Mouse (Mus musculus): ENCODE measurements around the gene H2-T23. TPM values are rescaled to one million over a fixed set of nuclear protein-coding genes. Genes with fewer than 3 reads are reported as not detected.
"Not testable (repeated sequence)": the region's sequence is repeated elsewhere in the genome, so short reads cannot be mapped to it uniquely, and the experiment has no call there.

H2-T23 gene
- polyA plus RNA-seq, 1 experiment from 2014 or later = 24.0 TPM

DNA sequence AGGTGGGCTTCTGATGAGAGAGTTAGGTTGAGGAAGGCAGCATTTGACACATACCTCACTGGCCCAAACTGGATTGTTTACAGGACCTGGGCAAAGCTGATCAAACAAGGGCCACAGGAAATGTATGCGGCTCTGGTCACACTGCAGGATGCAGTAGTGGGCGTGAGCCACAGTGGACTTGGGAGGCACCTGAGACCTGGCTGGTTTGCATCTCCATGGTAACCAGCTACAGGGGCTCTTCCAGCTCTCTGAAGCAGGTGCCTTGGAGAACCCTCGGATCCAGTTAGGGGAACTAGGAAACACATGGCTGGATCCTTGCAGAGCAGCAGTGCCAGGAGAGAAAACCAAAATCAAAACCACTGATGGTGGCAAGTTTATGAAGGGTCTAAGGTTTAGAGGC, 1.9 kb upstream of the H2-T23 start:
- ATAC-seq (ENCODE audit: low read depth) = 0 out of 2 replicates have a peak, but pooled peaks have one; percentile 14
- 61% methylated on average over 3 of the region's 3 CpGs for WGBS (ENCODE audit: insufficient replicate concordance)
- peaks cover 24% of the 10 kb centered on the region for H3K4me1 ChIP-seq (replicated peaks)
- H3K4me2 ChIP-seq; H3K9ac ChIP-seq; H3K36me3 ChIP-seq; H3K4me3 ChIP-seq (replicated peaks); H3K27me3 ChIP-seq; H3K27ac ChIP-seq; H3K9me3 ChIP-seq (replicated peaks); DNase-seq: not testable (repeated sequence)

DNA sequence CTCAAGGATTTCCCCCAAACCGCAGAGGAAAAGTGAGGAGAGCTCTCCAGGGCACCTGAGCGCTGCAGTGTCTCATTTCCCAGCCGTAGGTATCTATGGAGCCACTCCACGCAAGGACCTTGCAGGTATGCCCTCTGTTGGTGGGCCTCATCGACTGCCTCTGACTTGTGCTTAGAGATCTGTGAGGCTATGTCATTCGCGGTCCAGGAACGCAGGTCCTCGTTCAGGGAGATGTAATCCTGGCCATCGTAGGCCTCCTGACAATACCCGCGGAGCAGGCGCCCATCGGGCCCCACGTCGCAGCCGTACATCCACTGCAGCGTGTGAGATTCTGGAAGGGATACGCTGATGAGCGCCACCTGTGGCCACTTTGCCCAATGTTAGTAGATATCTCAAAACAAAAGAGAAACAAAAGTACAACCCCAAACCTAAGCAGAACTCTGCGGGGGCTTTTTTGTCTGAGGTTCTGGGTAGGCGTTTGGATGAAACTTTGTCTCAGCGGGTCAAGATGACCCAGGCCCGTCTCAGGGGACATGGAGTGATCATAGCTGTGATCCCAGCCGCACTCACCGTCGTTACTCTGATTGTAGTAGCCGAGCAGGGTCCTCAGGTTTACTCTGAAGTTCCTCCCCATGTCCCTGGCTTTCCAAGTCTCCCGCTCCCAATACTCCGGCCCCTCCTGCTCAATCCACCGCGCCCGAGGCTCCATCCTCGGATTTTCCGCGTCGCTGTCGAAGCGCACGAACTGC, 898 bp downstream of the H2-T23 start:
- not testable (repeated sequence) for H3K9me3 ChIP-seq (replicated peaks); H3K27me3 ChIP-seq; H3K36me3 ChIP-seq
- Histone ChIP-seq H3K4me3 (replicated peaks) (peak overlapping the region; percentile 70), H3K4me2 (peak overlapping the region; percentile 91), H3K9ac (peak overlapping the region; percentile 80), H3K27ac (peak overlapping the region; percentile 59), H3K4me1 (replicated peaks) (peaks cover 29% of the 10 kb centered on the region)
- DNase-seq (peak; percentile 51), ATAC-seq (ENCODE audit: low read depth) (peak; percentile 42)
- 3% methylated on average over 40 of the region's 40 CpGs for WGBS (ENCODE audit: insufficient replicate concordance)

DNA sequence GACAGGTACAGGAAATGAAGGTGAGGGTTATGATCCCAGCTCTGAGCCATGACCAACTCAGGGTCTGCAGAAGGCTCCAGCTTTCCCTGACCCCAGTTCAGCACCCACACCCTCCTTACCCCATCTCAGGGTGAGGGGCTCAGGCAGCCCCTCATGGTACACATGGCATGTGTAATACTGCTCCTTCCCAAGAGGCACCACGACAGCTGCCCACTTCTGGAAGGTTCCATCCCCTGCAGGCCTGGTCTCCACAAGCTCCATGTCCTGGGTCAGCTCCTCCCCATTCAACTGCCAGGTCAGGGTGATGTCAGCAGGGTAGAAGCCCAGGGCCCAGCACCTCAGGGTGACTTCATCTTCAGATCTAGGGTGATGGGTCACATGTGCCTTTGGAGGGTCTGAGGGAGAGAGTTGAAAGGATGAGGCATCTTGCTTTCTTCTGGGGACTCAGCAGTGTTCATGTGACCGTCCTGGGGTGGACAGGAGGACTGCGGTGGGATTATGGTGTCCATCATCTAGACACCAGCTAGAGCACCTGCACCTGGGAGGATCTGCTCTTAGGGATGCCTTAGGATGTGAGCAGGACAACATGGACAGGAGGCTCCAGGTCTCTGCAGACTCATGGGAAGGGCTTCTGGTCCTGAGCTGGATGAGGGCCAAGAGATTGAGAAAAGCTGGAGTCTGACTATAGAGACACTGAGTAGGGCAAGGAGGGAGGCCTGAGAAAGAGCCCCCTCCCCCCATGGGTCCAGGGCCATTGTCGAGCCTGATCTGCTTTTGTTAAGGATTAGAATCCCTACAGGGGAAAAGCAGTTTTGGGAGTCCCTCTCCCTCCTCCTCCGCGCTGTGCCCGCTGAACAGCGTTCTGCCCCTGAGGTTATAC, 1.7 kb downstream of the H2-T23 start:
- H3K27ac ChIP-seq; H3K36me3 ChIP-seq; H3K27me3 ChIP-seq; DNase-seq; H3K9me3 ChIP-seq (replicated peaks): not testable (repeated sequence)
- 76% methylated on average over 8 of the region's 8 CpGs for WGBS (ENCODE audit: insufficient replicate concordance)
- Histone ChIP-seq H3K4me1 (replicated peaks) (peaks cover 29% of the 10 kb centered on the region), H3K4me3 (replicated peaks) (peak overlapping the region; percentile 70), H3K9ac (peak overlapping the region; percentile 80), H3K4me2 (peak overlapping the region; percentile 91)
- ATAC-seq (ENCODE audit: low read depth) = 0 out of 2 replicates have a peak, but pooled peaks have one; percentile 2

DNA sequence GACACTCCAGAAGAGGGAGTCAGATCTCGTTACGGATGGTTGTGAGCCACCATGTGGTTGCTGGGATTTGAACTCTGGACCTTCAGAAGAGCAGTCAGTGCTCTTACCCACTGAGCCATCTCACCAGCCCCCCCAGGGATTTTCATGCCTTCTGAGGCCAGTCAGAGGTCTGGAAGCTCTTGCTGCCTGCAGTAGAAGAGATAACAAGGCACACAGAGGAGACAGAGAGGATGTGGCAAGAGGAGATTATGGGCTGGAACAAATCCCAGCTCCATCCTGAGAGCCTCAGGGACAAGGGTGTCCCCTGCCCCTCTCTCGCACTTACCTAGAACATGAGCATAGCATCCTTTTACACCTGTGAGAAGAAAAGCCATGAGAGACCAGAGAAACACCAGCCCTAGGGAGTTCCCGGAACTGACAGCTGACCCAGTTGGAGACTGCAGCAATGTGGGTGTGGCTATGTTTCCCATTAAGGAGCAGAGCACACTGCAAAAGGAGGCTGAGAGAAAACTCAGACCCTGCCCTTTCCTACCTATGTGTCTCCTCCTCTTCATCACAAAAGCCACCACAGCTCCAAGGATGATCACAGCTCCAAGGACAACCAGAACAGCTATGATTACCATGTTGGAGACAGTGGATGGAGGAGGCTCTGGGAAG, 2.5 kb downstream of the H2-T23 start:
- H3K27ac ChIP-seq; H3K9me3 ChIP-seq (replicated peaks); H3K4me3 ChIP-seq (replicated peaks); H3K27me3 ChIP-seq; H3K36me3 ChIP-seq; H3K9ac ChIP-seq: not testable (repeated sequence)
- peak; percentile 67 for ATAC-seq (ENCODE audit: low read depth)
- 59% methylated on average over 4 of the region's 4 CpGs for whole genome bisulfite sequencing (ENCODE audit: insufficient replicate concordance)
- Histone ChIP-seq H3K4me1 (replicated peaks) (peaks cover 31% of the 10 kb centered on the region), H3K4me2 (0 out of 2 replicates have a peak overlapping the region, but pooled peaks have one; percentile 6)
- peak; percentile 76 for DNase-seq

DNA sequence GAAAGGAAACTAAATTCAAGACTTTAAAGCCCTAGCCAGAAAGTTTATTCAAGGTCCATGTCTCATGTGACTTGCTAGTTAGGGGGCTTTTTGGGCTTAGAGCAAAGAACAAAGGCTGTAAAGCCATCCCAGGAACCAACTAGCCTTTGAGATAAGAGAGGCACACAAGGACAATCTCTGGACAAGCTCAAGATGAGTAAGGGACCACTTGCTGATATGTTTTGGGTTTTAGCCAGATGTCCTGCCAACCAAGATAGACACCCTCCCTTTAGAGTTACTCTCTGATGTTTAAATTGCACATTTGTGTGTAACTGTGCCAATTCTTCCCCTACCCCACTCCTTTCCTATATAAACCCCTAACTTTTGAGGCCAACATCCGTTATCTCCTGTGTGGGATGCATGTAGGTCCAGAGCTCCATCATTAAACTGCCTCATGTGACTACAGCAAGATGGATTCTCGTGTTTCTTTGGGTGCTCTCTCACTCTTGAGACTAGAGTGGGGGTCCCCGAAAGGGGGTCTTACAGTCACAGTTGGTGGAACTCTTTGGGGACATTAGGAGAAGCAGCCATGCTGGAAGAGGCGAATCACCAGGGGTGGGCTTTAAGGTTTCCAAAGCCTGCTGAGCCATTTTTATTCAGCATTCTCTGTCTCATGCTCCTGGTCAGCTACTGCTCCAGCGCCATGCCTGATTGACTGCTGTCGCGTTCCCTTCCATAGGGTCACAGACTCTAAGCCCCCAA, 3.6 kb downstream of the H2-T23 start:
- Histone ChIP-seq H3K4me1 (replicated peaks) (peaks cover 41% of the 10 kb centered on the region), H3K27ac (no peak overlapping the region), H3K4me3 (replicated peaks) (no peak overlapping the region), H3K4me2 (no peak overlapping the region), H3K9me3 (replicated peaks) (no peaks in the 10 kb centered on the region), H3K27me3 (no peaks in the 10 kb centered on the region), H3K36me3 (no peaks in the 10 kb centered on the region), H3K9ac (no peak overlapping the region)
- DNase-seq (no peak), ATAC-seq (ENCODE audit: low read depth) (no peak)
- WGBS (ENCODE audit: insufficient replicate concordance) = 75% methylated on average over 7 of the region's 7 CpGs

DNA sequence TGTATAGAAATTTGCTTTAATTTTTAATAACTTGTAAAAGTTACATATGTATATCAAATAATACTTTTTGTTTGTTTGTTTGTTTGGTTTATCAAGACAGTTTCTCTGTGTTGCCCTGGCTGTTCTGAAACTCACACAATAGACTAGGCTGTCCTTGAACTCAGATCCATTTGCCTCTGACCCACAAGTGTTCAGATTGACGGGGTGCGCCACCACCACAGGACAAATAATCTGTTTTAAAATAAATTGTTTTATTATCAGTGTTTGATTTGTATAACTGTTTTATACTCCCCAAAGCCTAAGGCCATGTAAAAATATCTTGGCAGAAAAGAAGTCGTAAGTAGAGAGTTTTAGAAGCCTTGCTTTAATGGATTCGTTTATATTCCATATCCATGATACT, 5.0 kb downstream of the H2-T23 start:
- no peaks in the 10 kb centered on the region for H3K27me3 ChIP-seq
- no peaks in the 10 kb centered on the region for H3K36me3 ChIP-seq
- DNase-seq = no peak
- H3K27ac ChIP-seq = no peak overlapping the region
- peaks cover 54% of the 10 kb centered on the region for H3K4me1 ChIP-seq (replicated peaks)
- 80% methylated on average over 4 of the region's 4 CpGs for WGBS (ENCODE audit: insufficient replicate concordance)
- no peak overlapping the region for H3K4me3 ChIP-seq (replicated peaks)
- no peaks in the 10 kb centered on the region for H3K9me3 ChIP-seq (replicated peaks)
- no peak overlapping the region for H3K4me2 ChIP-seq
- no peak for ATAC-seq (ENCODE audit: low read depth)
- no peak overlapping the region for H3K9ac ChIP-seq

DNA sequence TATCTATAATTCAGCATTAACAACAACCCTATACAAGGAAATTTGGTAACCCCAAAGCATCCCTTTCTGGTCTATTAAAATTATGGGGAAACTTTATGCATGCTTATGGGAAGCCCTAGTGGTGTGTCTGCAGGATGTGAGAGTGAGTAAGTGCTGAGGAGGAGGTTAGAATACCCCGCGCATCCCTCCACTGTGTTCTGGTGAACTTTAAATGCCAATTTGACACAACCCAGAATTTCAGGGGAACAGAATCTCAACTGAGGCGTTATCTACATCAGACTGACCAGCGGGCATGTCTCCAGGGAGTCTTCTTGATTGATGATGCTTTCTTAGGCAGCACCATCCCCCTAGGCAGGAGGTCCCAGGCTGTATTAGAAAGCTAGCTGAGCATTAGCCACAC, 6.8 kb downstream of the H2-T23 start:
- Histone ChIP-seq H3K9me3 (replicated peaks) (no peaks in the 10 kb centered on the region), H3K36me3 (peaks cover 6% of the 10 kb centered on the region), H3K4me3 (replicated peaks) (no peak overlapping the region), H3K27me3 (no peaks in the 10 kb centered on the region), H3K4me2 (no peak overlapping the region), H3K27ac (no peak overlapping the region), H3K4me1 (replicated peaks) (peaks cover 59% of the 10 kb centered on the region), H3K9ac (no peak overlapping the region)
- ATAC-seq (ENCODE audit: low read depth) = no peak
- DNase-seq = no peak
- 72% methylated on average over 4 of the region's 4 CpGs for WGBS (ENCODE audit: insufficient replicate concordance)

DNA sequence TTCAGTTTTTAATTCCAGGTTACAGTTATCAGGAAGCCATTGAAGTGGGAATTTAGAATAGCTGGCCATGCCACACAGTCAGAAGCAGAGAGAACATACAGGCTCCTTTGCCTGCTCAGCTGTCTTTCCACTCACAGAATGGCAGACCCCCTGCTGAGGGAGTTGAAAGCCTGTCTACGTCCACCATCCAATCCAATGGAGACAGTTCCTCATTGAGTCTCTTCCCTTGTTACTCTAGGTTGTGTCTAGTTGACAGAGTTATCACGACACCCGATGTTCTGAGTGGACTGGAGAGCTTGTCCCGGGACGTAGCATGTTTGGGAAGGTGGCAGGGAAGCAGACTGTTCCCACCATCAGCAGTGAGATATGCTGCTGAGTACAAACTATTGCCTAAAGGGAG, 7.5 kb downstream of the H2-T23 start:
- DNase-seq = no peak
- Histone ChIP-seq H3K36me3 (peaks cover 6% of the 10 kb centered on the region), H3K4me1 (replicated peaks) (peaks cover 58% of the 10 kb centered on the region), H3K27me3 (no peaks in the 10 kb centered on the region), H3K27ac (no peak overlapping the region), H3K4me2 (no peak overlapping the region), H3K9me3 (replicated peaks) (no peaks in the 10 kb centered on the region), H3K9ac (no peak overlapping the region), H3K4me3 (replicated peaks) (no peak overlapping the region)
- 74% methylated on average over 5 of the region's 5 CpGs for WGBS (ENCODE audit: insufficient replicate concordance)
- no peak for ATAC-seq (ENCODE audit: low read depth)

DNA sequence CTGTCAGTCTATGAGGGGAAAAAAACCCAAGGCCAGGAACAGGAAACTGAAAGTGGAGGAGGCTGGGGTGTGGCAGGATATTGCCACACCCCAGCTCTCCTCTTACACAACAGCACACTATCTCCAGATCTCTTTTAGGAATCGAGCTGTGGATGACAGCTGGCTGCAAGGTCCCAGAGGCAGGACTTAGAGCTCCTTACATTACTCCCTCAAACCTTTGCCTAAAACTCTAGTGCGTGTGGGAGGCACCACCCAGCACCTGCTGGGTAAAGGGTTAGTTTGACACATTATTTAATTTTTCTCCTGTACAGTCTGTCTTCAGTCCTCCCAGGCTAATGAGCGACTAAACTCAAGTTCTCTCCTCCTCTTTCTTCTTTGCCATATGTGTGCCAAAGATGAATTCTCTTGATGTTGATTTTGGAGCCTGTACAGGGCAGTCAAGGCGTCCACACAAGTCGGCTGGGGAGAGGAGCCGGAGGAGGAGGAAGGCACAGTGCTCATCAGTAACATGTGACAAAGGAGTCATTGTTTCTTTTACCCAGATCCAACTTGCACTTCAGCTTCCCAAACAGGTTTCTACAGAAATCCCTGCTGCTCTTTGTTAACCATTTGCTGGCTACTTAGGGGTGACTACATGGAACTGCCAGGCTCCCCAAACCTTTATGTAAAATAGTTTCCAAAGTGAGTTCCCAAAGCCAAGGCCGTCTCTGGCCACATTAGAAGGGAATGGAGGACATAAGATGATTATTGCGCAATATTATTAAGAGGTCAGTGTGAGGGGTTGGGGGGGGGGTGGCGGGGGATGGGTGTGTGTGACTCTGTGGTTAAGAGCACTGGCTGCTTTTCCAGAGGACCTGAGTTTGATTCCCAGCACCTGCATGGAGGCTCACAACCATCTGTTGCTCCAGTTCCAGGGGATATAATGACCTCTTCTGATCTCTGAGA, 8.7 kb downstream of the H2-T23 start:
- peaks cover 61% of the 10 kb centered on the region for H3K4me1 ChIP-seq (replicated peaks)
- H3K4me3 ChIP-seq (replicated peaks) = no peak overlapping the region
- ATAC-seq (ENCODE audit: low read depth) = peak; percentile 44

DNA sequence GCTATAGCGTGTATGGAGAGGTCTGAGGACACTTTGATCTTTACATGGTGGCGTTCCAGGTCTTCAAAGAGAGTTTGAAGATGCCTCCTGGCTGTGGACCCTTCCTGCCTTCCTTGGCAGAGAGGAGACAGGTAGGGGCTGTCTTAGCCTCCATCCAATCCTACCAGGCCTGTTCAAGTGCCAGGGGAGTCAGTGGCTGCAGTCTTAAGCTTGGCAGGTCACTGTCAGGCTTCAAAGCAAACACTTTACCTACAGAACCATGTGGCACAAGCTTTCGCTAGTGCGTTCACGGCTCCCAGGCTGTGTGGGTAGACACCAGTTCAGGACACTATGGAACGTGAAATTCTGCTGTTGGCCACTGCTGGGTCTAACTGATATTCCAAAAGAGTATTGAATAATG, 9.7 kb downstream of the H2-T23 start:
- no peak for DNase-seq
- Histone ChIP-seq H3K4me1 (replicated peaks) (peaks cover 71% of the 10 kb centered on the region), H3K27ac (peak overlapping the region; percentile 35), H3K4me2 (peak overlapping the region; percentile 31; the same call in 1 of the 2 replicates), H3K4me3 (replicated peaks) (no peak overlapping the region), H3K36me3 (peaks cover 8% of the 10 kb centered on the region), H3K27me3 (no peaks in the 10 kb centered on the region), H3K9me3 (replicated peaks) (no peaks in the 10 kb centered on the region), H3K9ac (no peak overlapping the region)
- WGBS (ENCODE audit: insufficient replicate concordance) = 85% methylated on average over 6 of the region's 6 CpGs
- no peak for ATAC-seq (ENCODE audit: low read depth)

More for the DNA sequence above, 8.7 kb downstream of the H2-T23 start:
- no peak for DNase-seq
- Histone ChIP-seq H3K9me3 (replicated peaks) (no peaks in the 10 kb centered on the region), H3K4me2 (peak overlapping the region; percentile 31), H3K9ac (0 out of 2 replicates have a peak overlapping the region, but pooled peaks have one; percentile 6), H3K36me3 (peaks cover 6% of the 10 kb centered on the region), H3K27me3 (no peaks in the 10 kb centered on the region), H3K27ac (peak overlapping the region; percentile 35)
- WGBS (ENCODE audit: insufficient replicate concordance) = 55% methylated on average over 9 of the region's 9 CpGs
